Mouse (Mus musculus) limb, embryonic 15.5 days (tissue): ENCODE measurements around the gene Vmn1r84. TPM values are rescaled to one million over a fixed set of nuclear protein-coding genes. Genes with fewer than 3 reads are reported as not detected.

Source experiments
- ATAC-seq: fragments of 200-750 bp; cut with Nextera tagmentation; 2 replicates; pipeline ENCODE4 v1.8.0; 2017; ENCODE audit warnings: low read depth, moderate TSS enrichment; ENCODE audit not compliant: insufficient number of reproducible peaks, low FRiP score, low TSS enrichment
- H3K27ac ChIP-seq: fragments of 300-500 bp; sonication (generic); 2 replicates; pipeline ENCODE4 v1.5.1; 2015; ENCODE audit warnings: moderate library complexity, mild to moderate bottlenecking, inconsistent platforms
- H3K27me3 ChIP-seq: fragments of 300-500 bp; sonication (generic); 2 replicates; pipeline ENCODE4 v1.6.1; 2015; ENCODE audit warnings: inconsistent platforms
- H3K36me3 ChIP-seq: fragments of 300-500 bp; sonication (generic); 2 replicates; pipeline ENCODE4 v1.6.1; 2015; ENCODE audit warnings: inconsistent platforms
- H3K4me1 ChIP-seq: fragments of 300-500 bp; sonication (generic); 2 replicates; pipeline ENCODE4 v1.6.1; 2015; ENCODE audit warnings: inconsistent platforms
- H3K4me2 ChIP-seq: fragments of 300-500 bp; sonication (generic); 2 replicates; pipeline ENCODE4 v1.6.1; 2015; ENCODE audit warnings: mild to moderate bottlenecking, inconsistent platforms
- H3K4me3 ChIP-seq: fragments of 300-500 bp; sonication (generic); 2 replicates; pipeline ENCODE4 v1.5.1; 2015; ENCODE audit warnings: mild to moderate bottlenecking, inconsistent platforms
- H3K9ac ChIP-seq: fragments of 300-500 bp; sonication (generic); 2 replicates; pipeline ENCODE4 v1.6.1; 2015; ENCODE audit warnings: inconsistent platforms
- H3K9me3 ChIP-seq: fragments of 300-500 bp; sonication (generic); 2 replicates; pipeline ENCODE4 v1.6.1; 2016; ENCODE audit warnings: inconsistent platforms
- WGBS: fragments of 180-500 bp; shearing (Covaris S2); methylation state at CpG from one replicate; pipeline ENCODE4 v1.1.7; 2015; 5-methylcytosine and 5-hydroxymethylcytosine counted together
- microRNA-seq: library from miRNA; unstranded; fragments of <30 nt; microRNA quantifications from one replicate; pipeline ENCODE4, GENCODE M21; 2016
- polyA plus RNA-seq: library from polyadenylated mRNA; unstranded; fragments of >200 nt; fragmentation: Nextera tagmentation; extraction: Ambion mirVana; gene quantifications from 2 replicates; pipeline ENCODE4 v1.2.1, GENCODE M21; 2015

Vmn1r84 gene
- polyA plus RNA-seq: not detected in 2 replicates

DNA sequence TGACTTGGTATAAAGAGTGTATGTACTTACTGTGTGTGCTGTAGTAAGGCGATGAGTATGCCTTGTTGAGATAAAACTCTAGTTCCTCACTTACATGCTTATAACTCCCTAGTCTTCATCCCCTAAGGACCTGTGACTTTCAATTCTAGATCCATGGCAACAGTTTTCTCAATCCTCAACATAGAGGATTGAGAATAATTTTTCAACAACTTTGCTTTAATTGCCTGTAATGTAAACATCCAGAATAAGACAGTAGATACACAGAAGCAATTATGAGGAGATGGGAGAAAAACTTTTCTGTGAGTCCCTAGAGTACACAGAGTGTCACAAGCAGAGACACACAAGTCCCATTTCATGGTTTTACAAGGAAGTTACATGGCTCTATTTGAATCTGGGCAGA, at the start of gene Vmn1r84:
Gene Vmn1r84 (minus strand): TSS at position 101 of the 400 bp plus-strand sequence.
- Histone ChIP-seq H3K9ac (no peak within 1 kb of the TSS), H3K4me1 (no peaks in the 10 kb centered on the region), H3K36me3 (no peaks in the 10 kb centered on the region), H3K27me3 (no peaks in the 10 kb centered on the region), H3K9me3 (no peaks in the 10 kb centered on the region; the same call in 1 of the 2 replicates), H3K4me2 (no peak within 1 kb of the TSS), H3K4me3 (no peak within 1 kb of the TSS), H3K27ac (no peak within 1 kb of the TSS)
- no peak for ATAC-seq
- 65% methylated on average over 1 of the region's 1 CpGs for WGBS

DNA sequence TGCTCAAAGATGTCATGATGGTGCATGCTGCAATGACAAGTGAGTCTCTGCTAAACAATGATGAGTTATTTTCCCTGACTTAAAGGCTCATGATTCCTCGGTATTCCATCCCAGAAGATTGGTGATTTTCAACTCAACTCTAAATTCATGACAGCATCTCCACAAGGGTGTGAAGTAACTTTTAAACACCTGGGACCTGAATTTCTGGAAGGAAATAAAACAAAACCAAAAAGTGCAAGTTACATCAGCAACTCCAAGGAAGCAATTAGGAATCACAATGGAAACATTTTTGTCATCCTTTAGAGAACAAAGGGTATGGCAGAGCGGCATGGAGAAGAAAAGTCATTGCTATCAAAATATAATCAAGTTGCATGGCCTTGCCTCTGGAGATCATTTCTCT, 39.7 kb downstream of the Vmn1r84 start, which contains the start of gene Vmn1r83:
Gene Vmn1r83 (minus strand): TSS at position 101 of the 400 bp plus-strand sequence.
- no peak for ATAC-seq
- H3K27ac ChIP-seq: no peak within 1 kb of the TSS
- H3K4me3 ChIP-seq: no peak within 1 kb of the TSS
- H3K9ac ChIP-seq: no peak within 1 kb of the TSS
- no peaks in the 10 kb centered on the region for H3K36me3 ChIP-seq
- no peaks in the 10 kb centered on the region for H3K4me1 ChIP-seq
- no peaks in the 10 kb centered on the region for H3K9me3 ChIP-seq
- H3K27me3 ChIP-seq: no peaks in the 10 kb centered on the region
- WGBS: 86% methylated on average over 2 of the region's 2 CpGs
- H3K4me2 ChIP-seq: no peak within 1 kb of the TSS

Small RNA genes lying within 50 kb of the gene (microRNA-seq; reads per million reads assigned to microRNA genes)
- not detected for gene Gm23521

Other genes with a start within 250 kb of the Vmn1r84 start
- gene Vmn1r78, start 219.0 kb downstream of the Vmn1r84 start, polyA plus RNA-seq: not detected in 2 replicates
- gene Vmn1r79, start 198.0 kb downstream of the Vmn1r84 start, polyA plus RNA-seq: not detected in 2 replicates
- gene Vmn1r80, start 180.0 kb downstream of the Vmn1r84 start, polyA plus RNA-seq: not detected in 2 replicates
- not detected in 2 replicates for gene Vmn1r81, start 101.0 kb downstream of the Vmn1r84 start, polyA plus RNA-seq
- not detected in 2 replicates for gene Vmn1r82, start 68.8 kb downstream of the Vmn1r84 start, polyA plus RNA-seq
- not detected in 2 replicates for gene Vmn1r83, start 39.8 kb downstream of the Vmn1r84 start, polyA plus RNA-seq
- gene Zfp551, start 53.5 kb upstream of the Vmn1r84 start, polyA plus RNA-seq: 4.3 and 5.3 TPM in 2 replicates
- 17.2 and 18.2 TPM in 2 replicates for gene Zfp606, start 109.0 kb upstream of the Vmn1r84 start, polyA plus RNA-seq
- gene 2900092C05Rik, start 143.2 kb upstream of the Vmn1r84 start, polyA plus RNA-seq: not detected in 2 replicates
- 0.01 TPM in 1 of 2 replicates, not detected in the other for gene Vmn2r53, start 239.5 kb upstream of the Vmn1r84 start, polyA plus RNA-seq